Mouse (Mus musculus) urinary bladder, postnatal 10 days (tissue): ENCODE data around the gene Foxp1.
A peak's percentile ranks its signal among the peaks of the same experiment; 100 is the strongest.

Experiments
- DNase-seq: peaks from one replicate; pipeline ENCODE4 v3.0.0; 2022; ENCODE audit warnings: low spot score

Foxp1 gene

GRCm38 (mm10) chr6:99520676-99521037 lies 1.9 kb downstream of the Foxp1 start:
- DNase-seq: no peak

DNA sequence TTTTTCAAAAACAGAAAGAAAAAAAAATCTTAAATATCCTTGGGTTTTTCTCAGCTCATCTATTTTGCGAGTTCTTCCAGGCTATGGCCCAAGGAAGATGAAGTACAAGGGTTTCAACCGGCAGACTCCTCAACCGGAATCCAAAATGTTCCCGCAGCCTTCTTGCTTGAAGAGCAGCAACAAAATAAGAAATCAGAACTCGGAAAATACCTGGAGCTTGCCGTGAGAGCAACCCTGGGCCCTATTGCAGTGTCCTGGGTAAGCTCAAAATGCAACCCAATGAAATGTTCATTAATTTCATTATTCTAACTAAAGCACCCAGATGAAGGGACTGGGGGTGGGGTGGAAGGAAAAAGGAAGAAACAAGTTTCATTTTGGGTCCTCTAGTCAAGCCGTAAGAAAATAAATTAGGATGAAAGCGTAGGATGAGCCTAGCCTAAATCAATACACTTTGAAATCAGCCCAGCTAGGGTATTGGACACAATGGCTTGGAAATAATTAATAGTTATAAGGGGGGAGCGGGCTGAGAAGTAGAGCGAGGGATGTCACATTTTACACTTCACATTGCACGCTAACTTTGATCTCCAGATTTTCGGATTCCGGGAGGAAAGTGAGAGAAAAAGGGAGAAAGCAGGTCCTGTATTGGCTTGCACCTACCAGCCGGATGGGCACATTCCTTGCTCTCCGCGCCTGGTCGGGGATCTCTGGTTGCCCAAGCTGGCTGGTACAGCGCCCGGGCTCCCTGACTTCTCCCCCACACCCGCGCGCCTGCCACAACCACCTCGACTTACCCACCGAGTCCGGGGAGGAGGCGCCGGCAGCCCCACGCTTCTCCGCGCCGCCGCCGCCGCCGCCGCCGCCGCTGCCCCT lies 2.5 kb downstream of the Foxp1 start:
- no peak for DNase-seq

DNA sequence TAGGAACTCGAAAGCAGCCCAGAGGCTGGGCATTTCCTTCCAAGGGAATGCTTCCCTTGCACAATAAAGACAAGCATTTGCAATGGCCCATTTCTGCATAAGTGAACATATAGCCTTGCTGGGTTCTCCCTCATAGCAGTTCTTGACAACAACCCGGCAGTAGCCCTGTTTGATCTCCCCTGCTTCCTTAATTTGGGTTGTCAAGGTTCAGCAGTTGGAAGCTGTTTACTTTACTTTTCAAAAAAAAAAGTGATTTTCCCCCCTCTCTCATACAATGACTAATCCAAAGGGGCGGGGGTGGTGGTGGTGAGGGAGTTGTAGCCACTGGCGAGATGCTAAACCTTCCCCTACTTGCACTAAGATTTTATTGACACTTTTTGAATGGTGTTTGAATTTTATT lies 3.5 kb downstream of the Foxp1 start:
- no peak for DNase-seq

- no peak for DNase-seq
Measured at GRCm38 (mm10) chr6:99515667-99516199, 6.8 kb downstream of the Foxp1 start.

- no peak for DNase-seq
Measured at GRCm38 (mm10) chr6:99511862-99512261, 10.7 kb downstream of the Foxp1 start.

DNA sequence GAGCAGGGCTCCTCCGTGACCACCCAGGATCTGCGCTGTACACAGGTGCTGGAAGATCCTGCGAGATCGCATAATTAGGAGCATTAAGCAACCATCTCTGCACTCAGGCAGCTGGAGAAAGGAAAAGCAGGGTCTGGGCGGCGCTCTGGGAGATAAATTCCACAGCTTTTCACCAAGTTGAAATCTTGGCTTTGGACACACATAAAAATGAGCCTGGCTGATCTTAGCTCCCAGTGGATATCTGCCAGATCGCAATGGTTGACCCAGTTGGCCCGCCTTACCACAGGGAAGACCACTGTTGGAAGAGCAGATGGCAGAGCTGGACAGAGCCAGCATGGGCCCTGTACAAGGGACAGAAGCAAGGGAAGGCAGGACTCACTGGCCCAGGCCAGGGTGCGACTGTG lies 13.3 kb downstream of the Foxp1 start:
- no peak for DNase-seq

DNA sequence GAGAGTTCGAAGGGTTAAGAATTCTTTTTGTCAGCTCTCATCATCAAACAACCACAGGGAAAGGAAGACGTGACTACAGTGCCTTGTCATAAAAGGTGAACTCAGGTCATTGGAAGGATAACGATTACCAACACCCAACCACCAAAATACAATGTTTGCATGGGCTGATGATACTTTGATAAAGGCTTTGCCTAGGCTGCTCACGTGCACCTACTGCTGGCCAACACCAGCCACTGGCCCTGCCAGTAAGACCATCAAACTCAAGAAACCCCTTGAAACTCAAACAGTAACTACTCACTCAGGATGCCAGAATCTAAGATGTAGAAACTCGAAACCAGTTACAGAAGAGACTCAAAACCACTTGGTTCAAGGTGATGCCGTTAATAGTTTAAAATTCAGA lies 15.7 kb downstream of the Foxp1 start:
- DNase-seq: no peak

- DNase-seq: no peak
Measured at GRCm38 (mm10) chr6:99503741-99504140, 18.8 kb downstream of the Foxp1 start.

GRCm38 (mm10) chr6:99502727-99503126 lies 19.8 kb downstream of the Foxp1 start:
- no peak for DNase-seq

GRCm38 (mm10) chr6:99502314-99502713 lies 20.2 kb downstream of the Foxp1 start:
- no peak for DNase-seq

DNA sequence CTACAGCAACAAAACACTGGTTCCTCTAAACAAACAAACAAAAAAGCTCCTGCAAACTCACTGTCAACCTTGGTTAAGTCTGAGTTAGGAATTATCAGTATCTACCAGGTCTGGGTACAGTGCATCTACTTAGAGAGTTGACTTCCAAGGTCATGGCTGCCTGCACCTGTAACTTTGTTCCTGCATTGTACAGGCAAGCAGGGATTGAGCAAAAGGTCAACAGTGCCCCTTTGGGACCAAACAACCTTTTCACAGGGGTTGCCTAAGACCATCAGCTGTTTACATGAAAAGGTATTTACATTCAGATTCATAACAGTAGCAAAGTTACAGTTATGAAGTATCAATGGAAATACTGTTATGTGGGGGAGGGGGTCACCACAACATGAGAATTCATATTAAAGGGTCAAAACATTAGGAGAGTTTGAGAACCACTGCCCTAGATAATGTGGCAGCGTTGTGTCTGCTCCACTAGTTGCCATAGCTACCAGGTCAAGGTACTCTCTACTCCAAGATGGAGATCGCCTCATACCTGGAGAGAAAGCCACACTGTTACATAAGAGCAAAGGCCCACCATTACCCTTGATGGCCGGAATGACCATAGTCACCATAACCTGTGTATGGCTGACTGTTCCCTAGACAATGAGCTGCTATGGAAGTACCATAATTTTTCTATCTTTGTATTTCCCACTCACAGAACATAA lies 21.8 kb downstream of the Foxp1 start:
- no peak for DNase-seq

DNA sequence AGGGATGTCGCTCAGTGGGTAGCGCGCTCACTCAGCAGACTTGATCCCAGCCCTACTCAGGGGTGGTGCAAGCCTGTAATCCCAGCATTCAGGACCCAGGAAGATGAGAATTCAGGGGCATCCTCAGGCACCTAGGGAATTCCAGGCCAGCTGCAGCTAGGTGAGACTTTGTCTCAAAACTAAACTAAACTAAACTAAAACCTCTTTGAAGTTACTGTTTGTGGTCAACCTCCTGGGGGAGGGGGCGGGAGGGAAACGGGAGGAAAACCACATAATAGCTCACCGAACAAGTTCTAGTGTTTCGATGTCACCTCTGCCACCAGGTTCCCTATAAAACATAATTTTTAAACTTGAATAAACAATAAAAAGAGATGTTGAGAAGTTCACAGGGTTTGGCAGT lies 24.4 kb downstream of the Foxp1 start:
- DNase-seq: no peak

DNA sequence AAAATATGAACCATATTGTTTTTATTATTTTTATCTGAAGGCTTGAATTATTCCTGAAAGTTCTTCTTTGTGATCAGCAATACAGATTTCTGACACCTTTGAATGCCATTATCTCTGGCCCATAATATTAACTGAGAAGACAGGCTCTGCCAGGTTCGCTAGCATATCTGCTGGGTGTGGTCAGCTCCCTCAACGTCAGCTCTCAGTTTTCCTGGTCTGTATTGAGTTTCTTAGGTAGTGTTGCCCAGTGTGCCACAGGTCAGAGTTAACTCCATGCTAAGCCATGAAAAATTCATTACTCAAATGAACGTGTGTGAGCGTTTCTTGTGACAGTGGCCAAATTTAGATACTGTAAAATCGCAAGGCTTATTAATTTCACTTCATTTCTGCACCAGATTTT lies 26.4 kb downstream of the Foxp1 start:
- no peak for DNase-seq

DNA sequence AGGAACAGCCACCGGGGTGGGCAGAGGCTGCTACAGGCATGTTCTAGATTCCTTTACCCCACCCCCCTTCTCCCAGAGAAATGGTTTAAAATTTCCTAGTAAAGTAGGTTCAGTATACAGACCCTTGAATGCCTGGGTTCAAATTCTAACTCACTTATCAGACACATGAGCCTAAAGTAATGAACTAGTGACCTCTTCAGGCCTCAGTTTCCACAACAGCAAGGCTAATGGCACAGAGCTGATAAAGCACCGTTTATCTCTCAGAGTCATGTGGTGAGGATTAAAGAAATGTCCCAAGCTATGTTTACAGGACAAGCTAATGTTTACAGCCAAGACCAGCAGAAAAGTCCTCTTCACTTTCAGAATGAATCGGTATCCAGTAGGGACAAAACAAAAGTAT lies 29.6 kb downstream of the Foxp1 start:
- DNase-seq: no peak

- DNase-seq: no peak
Measured at GRCm38 (mm10) chr6:99491979-99492544, 30.5 kb downstream of the Foxp1 start.

- no peak for DNase-seq
Measured at GRCm38 (mm10) chr6:99491146-99491545, 31.4 kb downstream of the Foxp1 start.

DNA sequence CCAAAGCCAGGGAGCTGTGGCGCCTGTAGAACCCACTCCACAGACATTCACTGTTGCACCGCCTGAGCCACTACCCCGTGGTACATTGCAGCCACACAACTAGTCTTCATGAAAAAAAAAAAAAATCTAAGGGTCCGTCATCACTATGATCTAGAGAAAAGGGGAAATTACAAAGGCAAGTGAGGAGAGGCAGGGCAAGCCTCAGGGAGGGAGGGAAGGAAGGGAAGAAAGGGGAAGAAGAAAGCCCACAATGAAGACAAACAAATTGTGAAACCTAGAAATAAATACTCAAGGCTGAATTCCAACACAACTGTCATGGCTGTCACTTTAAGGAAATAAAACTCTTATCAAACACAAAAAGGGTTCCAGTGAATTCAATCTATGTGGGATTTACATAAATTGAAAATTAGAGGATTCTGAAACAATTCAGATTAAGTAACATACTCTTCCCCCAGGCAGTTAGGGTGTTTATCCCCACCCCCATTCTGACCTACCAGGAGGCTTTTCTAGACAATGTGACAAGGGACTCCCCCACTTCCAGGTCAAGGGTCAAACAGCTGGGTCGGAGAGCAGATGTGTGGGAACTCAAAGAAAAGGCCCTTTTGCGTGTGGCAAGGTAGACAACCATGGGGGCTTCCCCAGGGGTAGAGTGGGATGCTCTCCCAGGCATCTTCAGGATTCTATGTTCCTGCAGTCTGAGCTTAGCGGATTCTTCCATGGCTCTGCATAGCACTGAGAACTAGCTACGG lies 32.4 kb downstream of the Foxp1 start:
- no peak for DNase-seq

DNA sequence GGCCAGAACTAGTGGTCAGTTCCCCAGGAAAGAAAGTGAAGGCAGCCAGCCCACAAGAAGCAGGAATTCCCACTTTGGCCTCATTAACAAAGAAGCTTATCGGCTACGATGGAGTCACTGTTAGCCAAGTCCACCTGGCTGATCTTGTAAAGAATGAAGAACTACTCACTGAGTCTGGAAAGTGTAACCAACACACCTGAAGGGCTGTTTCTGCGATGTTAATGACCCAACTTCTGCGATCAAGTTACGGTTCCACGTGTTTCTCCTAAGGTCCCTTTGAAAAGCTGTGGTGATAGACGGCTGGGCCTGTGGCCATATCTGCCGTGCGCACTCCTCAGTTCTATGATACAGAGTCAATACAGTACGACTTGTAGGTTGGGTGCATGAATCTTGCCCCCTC lies 33.1 kb downstream of the Foxp1 start:
- no peak for DNase-seq

- DNase-seq: no peak
Measured at GRCm38 (mm10) chr6:99485884-99486640, 36.5 kb downstream of the Foxp1 start.

DNA sequence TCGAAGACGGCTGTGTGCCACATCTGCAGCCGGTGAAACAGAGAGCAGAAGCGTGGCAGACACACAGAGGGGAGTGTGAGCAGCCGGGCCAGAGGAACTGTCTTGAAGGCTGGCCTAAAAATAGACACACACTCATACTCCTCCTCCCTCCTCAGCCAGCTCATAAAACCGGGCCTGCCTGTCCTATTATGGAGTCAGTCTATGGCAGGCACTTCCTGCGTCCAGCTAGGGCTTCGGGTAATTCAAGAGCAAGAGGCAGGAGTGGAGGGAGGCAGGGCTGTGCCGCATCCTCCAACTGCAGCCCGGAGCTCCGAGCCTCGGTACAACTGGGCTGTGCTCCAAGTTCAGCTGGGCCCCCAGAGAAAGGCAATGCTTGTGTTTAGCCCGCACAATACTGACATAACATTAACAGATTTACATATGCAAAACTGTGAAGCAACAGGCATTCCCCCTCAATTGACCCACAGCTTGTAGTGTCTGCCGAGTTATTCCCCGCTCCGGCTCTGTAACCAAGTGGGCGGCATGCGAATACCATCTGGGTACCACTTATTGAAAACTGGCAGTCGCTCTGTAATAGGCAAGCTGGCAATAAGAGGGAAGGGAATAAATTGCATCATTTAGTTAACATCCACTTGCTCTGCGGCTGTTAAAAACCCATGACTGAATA lies 37.2 kb downstream of the Foxp1 start:
- DNase-seq: peak; percentile 28

- DNase-seq: no peak
Measured at GRCm38 (mm10) chr6:99484884-99485216, 37.7 kb downstream of the Foxp1 start.
